Mouse (Mus musculus): ENCODE measurements around the gene Mllt10. TPM values are rescaled to one million over a fixed set of nuclear protein-coding genes. Genes with fewer than 3 reads are reported as not detected.

The Mllt10 gene
- polyA plus RNA-seq, 1 experiment from 2014 or later: 40.7 TPM

GRCm38 (mm10) chr2:18229279-18229678 lies 174.2 kb downstream of the Mllt10 start:
- Histone ChIP-seq H3K27ac (ENCODE audit: low read length) (no peak overlapping the region), H3K9ac (ENCODE audit: low read length) (no peak overlapping the region), H3K4me1 (ENCODE audit: control insufficient read depth, insufficient read depth, low read length) (peaks cover 3% of the 10 kb centered on the region; the same call in 1 of the 2 replicates), H3K4me2 (ENCODE audit: low read depth, low read length) (no peak overlapping the region), H3K36me3 (ENCODE audit: control insufficient read depth, insufficient read depth) (no peaks in the 10 kb centered on the region; the same call in 1 of the 2 replicates), H3K4me3 (ENCODE audit: low read length) (no peak overlapping the region), H3K9me3 (replicated peaks; ENCODE audit: control insufficient read depth, low read length) (no peaks in the 10 kb centered on the region), H3K27me3 (ENCODE audit: control insufficient read depth, insufficient read depth, low read length) (no peaks in the 10 kb centered on the region)
- ATAC-seq (replicated peaks; ENCODE audit: extremely low read depth, insufficient read depth, low FRiP score): no peak
- 27% methylated on average over 2 of the region's 2 CpGs for WGBS

- Histone ChIP-seq H3K9ac (ENCODE audit: low read length) (no peak overlapping the region), H3K36me3 (ENCODE audit: control insufficient read depth, insufficient read depth) (no peaks in the 10 kb centered on the region; the same call in 1 of the 2 replicates), H3K27ac (ENCODE audit: low read length) (no peak overlapping the region), H3K4me3 (ENCODE audit: low read length) (no peak overlapping the region), H3K4me2 (ENCODE audit: low read depth, low read length) (no peak overlapping the region), H3K27me3 (ENCODE audit: control insufficient read depth, insufficient read depth, low read length) (no peaks in the 10 kb centered on the region), H3K9me3 (replicated peaks; ENCODE audit: control insufficient read depth, low read length) (no peaks in the 10 kb centered on the region), H3K4me1 (ENCODE audit: control insufficient read depth, insufficient read depth, low read length) (peaks cover 8% of the 10 kb centered on the region)
- ATAC-seq (replicated peaks; ENCODE audit: extremely low read depth, insufficient read depth, low FRiP score): no peak
- WGBS: 74% methylated on average over 4 of the region's 4 CpGs
These were observed 176.1 kb downstream of the Mllt10 start for GRCm38 (mm10) chr2:18231143-18231542.

- Histone ChIP-seq H3K9ac (ENCODE audit: low read length) (no peak overlapping the region), H3K9me3 (replicated peaks; ENCODE audit: control insufficient read depth, low read length) (no peaks in the 10 kb centered on the region), H3K27me3 (ENCODE audit: control insufficient read depth, insufficient read depth, low read length) (no peaks in the 10 kb centered on the region), H3K4me2 (ENCODE audit: low read depth, low read length) (no peak overlapping the region), H3K27ac (ENCODE audit: low read length) (no peak overlapping the region), H3K4me3 (ENCODE audit: low read length) (no peak overlapping the region), H3K4me1 (ENCODE audit: control insufficient read depth, insufficient read depth, low read length) (peaks cover 8% of the 10 kb centered on the region), H3K36me3 (ENCODE audit: control insufficient read depth, insufficient read depth) (no peaks in the 10 kb centered on the region; the same call in 1 of the 2 replicates)
- no peak for ATAC-seq (replicated peaks; ENCODE audit: extremely low read depth, insufficient read depth, low FRiP score)
- WGBS: 38% methylated on average over 5 of the region's 5 CpGs
These were observed 178.0 kb downstream of the Mllt10 start for GRCm38 (mm10) chr2:18232883-18233567.

- Histone ChIP-seq H3K4me1 (ENCODE audit: control insufficient read depth, insufficient read depth, low read length) (peaks cover 5% of the 10 kb centered on the region), H3K27ac (ENCODE audit: low read length) (no peak overlapping the region), H3K9me3 (replicated peaks; ENCODE audit: control insufficient read depth, low read length) (no peaks in the 10 kb centered on the region; the same call in 1 of the 2 replicates), H3K4me3 (ENCODE audit: low read length) (no peak overlapping the region), H3K4me2 (ENCODE audit: low read depth, low read length) (no peak overlapping the region), H3K36me3 (ENCODE audit: control insufficient read depth, insufficient read depth) (no peaks in the 10 kb centered on the region; the same call in 1 of the 2 replicates), H3K27me3 (ENCODE audit: control insufficient read depth, insufficient read depth, low read length) (no peaks in the 10 kb centered on the region), H3K9ac (ENCODE audit: low read length) (no peak overlapping the region)
- ATAC-seq (replicated peaks; ENCODE audit: extremely low read depth, insufficient read depth, low FRiP score): no peak
- WGBS: 34% methylated on average over 5 of the region's 5 CpGs
These were observed 180.5 kb downstream of the Mllt10 start for GRCm38 (mm10) chr2:18235524-18235923.

DNA sequence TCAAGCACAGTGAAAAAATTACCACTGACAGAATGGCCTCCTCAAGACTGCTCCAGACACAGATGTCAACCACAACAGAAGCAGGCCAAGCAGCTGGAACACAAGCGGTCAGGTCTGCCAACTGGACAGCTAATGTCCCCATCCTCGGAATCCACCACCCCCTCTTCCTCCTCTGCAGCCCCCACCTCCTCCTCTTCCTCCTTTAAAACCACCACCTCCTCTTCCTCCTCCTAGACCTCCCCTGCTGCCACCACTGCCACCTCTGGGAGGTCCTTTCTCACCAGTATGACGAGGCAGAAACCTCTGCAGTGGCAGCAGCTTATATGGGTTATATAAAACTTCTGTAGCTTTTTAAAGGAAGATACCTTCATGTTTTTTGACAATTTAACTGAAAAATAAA lies 194.2 kb downstream of the Mllt10 start:
- Histone ChIP-seq H3K4me3 (ENCODE audit: low read length) (no peak overlapping the region), H3K27ac (ENCODE audit: low read length) (no peak overlapping the region), H3K4me2 (ENCODE audit: low read depth, low read length) (no peak overlapping the region), H3K27me3 (ENCODE audit: control insufficient read depth, insufficient read depth, low read length) (no peaks in the 10 kb centered on the region), H3K36me3 (ENCODE audit: control insufficient read depth, insufficient read depth) (peaks cover 11% of the 10 kb centered on the region; the same call in 1 of the 2 replicates), H3K4me1 (ENCODE audit: control insufficient read depth, insufficient read depth, low read length) (no peaks in the 10 kb centered on the region), H3K9ac (ENCODE audit: low read length) (no peak overlapping the region), H3K9me3 (replicated peaks; ENCODE audit: control insufficient read depth, low read length) (no peaks in the 10 kb centered on the region; the same call in 1 of the 2 replicates)
- 87% methylated on average over 3 of the region's 3 CpGs for WGBS
- ATAC-seq (replicated peaks; ENCODE audit: extremely low read depth, insufficient read depth, low FRiP score): no peak

Small RNA genes within 50 kb of the gene (microRNA-seq; reads per million reads assigned to microRNA genes)
- gene Gm23638: not detected
- gene Mir7655: 6.9 reads per million, percentile 22 among the genes with 10 or more reads in this experiment

Other genes with a start within 250 kb of the Mllt10 start
- not detected in 2 replicates for gene H2al2a, start 58.3 kb upstream of the Mllt10 start, polyA plus RNA-seq (2015; fragmentation: Nextera tagmentation; extraction: Ambion mirVana)
- 9.4 and 9.5 TPM in 2 replicates for gene A930004D18Rik, start 17.5 kb upstream of the Mllt10 start, polyA plus RNA-seq (2015; fragmentation: Nextera tagmentation; extraction: Ambion mirVana)
- 3.9 TPM in 2 replicates for gene Skida1, start 6.2 kb upstream of the Mllt10 start, polyA plus RNA-seq (2015; fragmentation: Nextera tagmentation; extraction: Ambion mirVana)

Measured in heart, embryonic 16.5 days (tissue).